Mouse (Mus musculus) small intestine, adult 2 months (tissue): ENCODE measurements around the gene Rnf32. TPM values are rescaled to one million over a fixed set of nuclear protein-coding genes. Genes with fewer than 3 reads are reported as not detected.

ENCODE experiments used
- H3K27ac ChIP-seq: fragments of 200-500 bp; 2 replicates; pipeline ENCODE4 v1.5.1; 2012; ENCODE audit warnings: low read depth, low read length, control low read depth, inconsistent platforms; ENCODE audit not compliant: insufficient read depth
- H3K27me3 ChIP-seq: fragments of 200-500 bp; 2 replicates; pipeline ENCODE4 v1.6.1; 2012; ENCODE audit warnings: mild to moderate bottlenecking, moderate library complexity, low read length, inconsistent platforms; ENCODE audit not compliant: control insufficient read depth, insufficient read depth
- H3K36me3 ChIP-seq: fragments of 200-500 bp; 2 replicates; pipeline ENCODE4 v1.6.1; 2012; ENCODE audit warnings: mild to moderate bottlenecking, low read length, control low read depth, inconsistent platforms; ENCODE audit not compliant: control insufficient read depth, insufficient read depth
- H3K4me1 ChIP-seq: fragments of 200-500 bp; 2 replicates; pipeline ENCODE4 v1.6.1; 2012; ENCODE audit warnings: low read length, inconsistent platforms, mixed read lengths; ENCODE audit not compliant: control insufficient read depth, insufficient read depth, insufficient read length
- H3K4me3 ChIP-seq: fragments of 200-500 bp; 2 replicates; pipeline ENCODE4 v1.5.1; 2012; ENCODE audit warnings: low read depth, mild to moderate bottlenecking, control low read depth, inconsistent platforms, low read length, moderate library complexity
- CTCF ChIP-seq: fragments of 200-500 bp; IDR thresholded peaks from 2 replicates; pipeline ENCODE4 v1.5.1; 2012; ENCODE audit warnings: low read depth, mild to moderate bottlenecking, control low read depth, inconsistent platforms, low read length, moderate library complexity, mixed read lengths; ENCODE audit not compliant: insufficient replicate concordance, insufficient read length; ENCODE audit errors: extremely low read depth
- POLR2A ChIP-seq: fragments of 200-500 bp; IDR thresholded peaks from 2 replicates; pipeline ENCODE4 v1.6.1; 2012; ENCODE audit warnings: low read depth, mild to moderate bottlenecking, control low read depth, inconsistent platforms, low read length, moderate library complexity
- WGBS: fragments of 180-500 bp; shearing (Covaris S2); methylation state at CpG from one replicate; pipeline ENCODE4 v1.1.7; 2018; 5-methylcytosine and 5-hydroxymethylcytosine counted together
- polyA plus RNA-seq: library from polyadenylated mRNA; depleted of rRNA; stranded (reverse); fragments of >200 nt; gene quantifications from 2 replicates; pipeline ENCODE4 v1.2.3, GENCODE M21; 2012

Rnf32 gene
- polyA plus RNA-seq, 1 experiment: 4.6 TPM

- WGBS: 7% methylated on average over 9 of the region's 9 CpGs
- H3K27ac ChIP-seq: peak overlapping the region; percentile 21
- H3K27me3 ChIP-seq: no peaks in the 10 kb centered on the region
- H3K36me3 ChIP-seq: 0 out of 2 replicates have a peak, but pooled peaks cover 1% of the 10 kb centered on the region
- peak overlapping the region; percentile 69 for H3K4me3 ChIP-seq
- peaks cover 9% of the 10 kb centered on the region; the same call in 1 of the 2 replicates for H3K4me1 ChIP-seq
- no peak for TF ChIP-seq CTCF
- TF ChIP-seq POLR2A: no peak
Measured at GRCm38 (mm10) chr5:29195231-29195569, 592 bp upstream of the Rnf32 start.

- Histone ChIP-seq H3K4me3 (peak overlapping the region; percentile 69), H3K27ac (peak overlapping the region; percentile 54), H3K4me1 (peaks cover 12% of the 10 kb centered on the region; the same call in 1 of the 2 replicates), H3K36me3 (0 out of 2 replicates have a peak, but pooled peaks cover 1% of the 10 kb centered on the region), H3K27me3 (no peaks in the 10 kb centered on the region)
- 4% methylated on average over 12 of the region's 12 CpGs for whole genome bisulfite sequencing
- TF ChIP-seq CTCF: no peak
- TF ChIP-seq POLR2A: no peak
Measured at GRCm38 (mm10) chr5:29196264-29196658, 469 bp downstream of the Rnf32 start.

- peaks cover 12% of the 10 kb centered on the region; the same call in 1 of the 2 replicates for H3K4me1 ChIP-seq
- peak overlapping the region; percentile 42 for H3K27ac ChIP-seq
- H3K27me3 ChIP-seq: no peaks in the 10 kb centered on the region
- TF ChIP-seq POLR2A (no peak), CTCF (no peak)
- 65% methylated on average over 4 of the region's 4 CpGs for WGBS
- no peak overlapping the region for H3K4me3 ChIP-seq
- peaks cover 1% of the 10 kb centered on the region; the same call in 1 of the 2 replicates for H3K36me3 ChIP-seq
Measured at GRCm38 (mm10) chr5:29197187-29197586, 1.4 kb downstream of the Rnf32 start.

GRCm38 (mm10) chr5:29198960-29199488 lies 3.2 kb downstream of the Rnf32 start:
- peak overlapping the region; percentile 50 for H3K27ac ChIP-seq
- TF ChIP-seq CTCF (no peak), POLR2A (no peak)
- H3K36me3 ChIP-seq: peaks cover 9% of the 10 kb centered on the region; the same call in 1 of the 2 replicates
- no peak overlapping the region for H3K4me3 ChIP-seq
- H3K4me1 ChIP-seq: peaks cover 12% of the 10 kb centered on the region; the same call in 1 of the 2 replicates
- H3K27me3 ChIP-seq: no peaks in the 10 kb centered on the region
- WGBS: 77% methylated on average over 4 of the region's 4 CpGs

- Histone ChIP-seq H3K27me3 (no peaks in the 10 kb centered on the region), H3K36me3 (peaks cover 9% of the 10 kb centered on the region; the same call in 1 of the 2 replicates), H3K4me3 (no peak overlapping the region), H3K4me1 (peaks cover 12% of the 10 kb centered on the region; the same call in 1 of the 2 replicates), H3K27ac (peak overlapping the region; percentile 50)
- WGBS: 25% methylated on average over 3 of the region's 3 CpGs
- no peak for TF ChIP-seq POLR2A
- no peak for TF ChIP-seq CTCF
Measured at GRCm38 (mm10) chr5:29199868-29200267, 4.1 kb downstream of the Rnf32 start.

GRCm38 (mm10) chr5:29205690-29206089 lies 9.9 kb downstream of the Rnf32 start:
- no peaks in the 10 kb centered on the region for H3K27me3 ChIP-seq
- H3K4me1 ChIP-seq: peaks cover 3% of the 10 kb centered on the region; the same call in 1 of the 2 replicates
- WGBS: 44% methylated on average over 5 of the region's 5 CpGs
- no peak overlapping the region for H3K27ac ChIP-seq
- peaks cover 16% of the 10 kb centered on the region for H3K36me3 ChIP-seq
- no peak for TF ChIP-seq CTCF
- TF ChIP-seq POLR2A: no peak
- no peak overlapping the region for H3K4me3 ChIP-seq

GRCm38 (mm10) chr5:29211980-29212555 lies 16.3 kb downstream of the Rnf32 start:
- H3K4me1 ChIP-seq: peaks cover 7% of the 10 kb centered on the region; the same call in 1 of the 2 replicates
- 17% methylated on average over 4 of the region's 4 CpGs for WGBS
- no peak overlapping the region for H3K4me3 ChIP-seq
- H3K27ac ChIP-seq: peak overlapping the region; percentile 89
- TF ChIP-seq CTCF (no peak), POLR2A (no peak)
- H3K27me3 ChIP-seq: no peaks in the 10 kb centered on the region
- peaks cover 4% of the 10 kb centered on the region; the same call in 1 of the 2 replicates for H3K36me3 ChIP-seq
